Mouse (Mus musculus) lung, postnatal 25 days (tissue): Measurements from ENCODE around the gene Plac8.

Experiments used
- DNase-seq: peaks from one replicate; pipeline ENCODE4 v3.0.0; 2022; ENCODE audit warnings: low spot score

Gene Plac8

GRCm38 (mm10) chr5:100578863-100579411, 6.9 kb upstream of the Plac8 start:
- no peak for DNase-seq

GRCm38 (mm10) chr5:100574771-100575170, 2.7 kb upstream of the Plac8 start:
- DNase-seq, result no peak

GRCm38 (mm10) chr5:100573256-100573655, 1.2 kb upstream of the Plac8 start:
- no peak for DNase-seq

DNA sequence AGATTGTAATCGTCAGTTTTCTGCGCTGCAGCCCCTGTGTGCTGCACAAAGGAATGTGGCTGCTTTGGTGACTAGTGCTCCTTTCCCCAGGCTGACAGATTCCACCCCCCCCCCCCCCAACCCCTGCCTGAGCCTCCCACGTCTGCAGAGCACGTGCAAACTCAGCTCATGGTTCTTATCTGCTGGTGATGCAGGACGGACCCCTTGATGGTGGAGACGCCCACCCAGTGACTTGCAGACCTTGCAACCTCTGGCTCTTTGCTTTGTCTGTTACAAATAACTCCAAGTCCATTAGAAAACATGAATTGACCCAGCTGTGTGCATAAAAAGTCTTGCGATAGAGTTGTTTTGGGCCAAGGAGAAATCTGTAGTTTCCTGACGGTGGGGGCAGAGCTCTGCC, 1.3 kb downstream of the Plac8 start:
- no peak for DNase-seq

- no peak for DNase-seq
Measured at GRCm38 (mm10) chr5:100569997-100570595, 1.9 kb downstream of the Plac8 start.

- no peak for DNase-seq
Measured at GRCm38 (mm10) chr5:100569250-100569934, 2.7 kb downstream of the Plac8 start.

DNA sequence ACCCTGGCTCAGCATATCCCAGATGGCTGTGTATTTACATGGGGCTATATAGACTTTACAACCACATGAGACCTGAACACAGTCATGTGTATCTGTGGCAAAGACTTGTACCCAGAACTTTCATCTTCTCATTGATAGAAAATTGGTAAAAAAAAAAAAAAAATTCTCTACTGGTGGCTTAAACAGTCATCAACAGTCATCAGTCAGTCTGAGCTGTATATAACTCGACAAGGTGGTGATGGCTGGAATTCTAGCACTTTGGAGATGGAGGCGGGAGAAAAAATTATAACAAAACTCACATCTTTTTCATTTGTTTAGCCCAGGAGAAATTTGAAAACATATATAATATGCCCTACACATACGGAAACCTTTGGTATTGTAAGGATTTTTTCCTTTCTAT, 3.2 kb downstream of the Plac8 start:
- DNase-seq, result no peak

DNA sequence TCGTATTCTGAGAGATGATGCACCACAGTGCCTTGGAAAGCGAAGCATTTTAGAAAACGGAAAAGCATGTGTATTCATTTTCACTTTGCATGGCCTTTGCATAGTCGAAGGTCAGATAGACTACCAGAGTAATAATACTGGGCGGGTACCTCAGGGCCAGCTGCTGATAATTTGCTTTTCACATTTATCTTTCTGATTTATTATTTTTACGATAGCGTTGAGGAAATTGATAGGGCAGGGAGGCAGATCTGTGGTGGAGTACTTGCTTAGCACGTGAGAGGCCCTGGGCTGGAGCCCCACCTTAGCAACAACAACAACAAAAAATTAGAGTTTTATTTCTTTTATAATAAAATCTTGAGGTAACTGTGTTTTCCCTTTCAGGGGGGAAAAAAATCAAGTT, 3.9 kb downstream of the Plac8 start:
- DNase-seq, result no peak

GRCm38 (mm10) chr5:100567258-100568032, 4.6 kb downstream of the Plac8 start:
- no peak for DNase-seq

DNA sequence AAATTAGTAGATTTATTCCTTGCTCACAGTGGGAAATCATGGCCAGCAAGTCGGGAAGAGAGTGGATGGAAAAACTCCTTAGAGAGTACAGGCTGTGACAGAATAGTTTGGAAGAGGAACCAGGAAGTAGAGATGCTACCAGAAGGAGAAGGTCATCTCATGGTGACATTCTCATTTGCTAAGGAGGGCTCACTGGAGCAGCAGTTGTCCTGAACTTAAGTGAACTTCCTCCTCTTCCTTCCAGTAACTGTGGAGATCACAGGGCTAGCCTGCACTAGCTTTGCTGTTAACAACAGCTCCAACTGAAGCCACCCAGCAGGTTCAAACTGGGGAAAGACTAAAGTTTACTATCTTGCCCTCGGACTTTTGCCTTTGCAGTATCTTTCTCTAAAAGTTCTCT, 5.2 kb downstream of the Plac8 start:
- DNase-seq, result no peak

DNA sequence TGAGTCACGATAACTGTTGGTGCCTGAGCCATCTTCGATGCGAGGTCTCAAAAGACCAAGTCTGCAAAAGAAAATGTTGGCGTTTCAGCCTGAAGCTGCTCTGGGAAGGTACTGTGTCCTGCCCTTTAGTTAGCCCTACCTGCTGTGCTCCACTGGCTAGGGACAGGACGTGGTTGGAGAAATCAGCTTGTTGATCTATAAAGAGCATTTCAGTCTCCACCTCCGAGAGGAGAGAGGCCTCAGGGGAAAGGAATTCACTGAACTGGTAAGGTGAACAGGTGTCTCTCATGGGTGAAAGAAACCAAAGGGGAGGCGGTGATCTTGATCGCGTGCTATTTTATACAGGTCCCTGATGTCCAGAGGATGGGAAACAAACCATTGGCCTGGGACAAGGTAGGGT, 9.3 kb downstream of the Plac8 start:
- no peak for DNase-seq

GRCm38 (mm10) chr5:100559357-100559756, 12.7 kb downstream of the Plac8 start:
- no peak for DNase-seq

DNA sequence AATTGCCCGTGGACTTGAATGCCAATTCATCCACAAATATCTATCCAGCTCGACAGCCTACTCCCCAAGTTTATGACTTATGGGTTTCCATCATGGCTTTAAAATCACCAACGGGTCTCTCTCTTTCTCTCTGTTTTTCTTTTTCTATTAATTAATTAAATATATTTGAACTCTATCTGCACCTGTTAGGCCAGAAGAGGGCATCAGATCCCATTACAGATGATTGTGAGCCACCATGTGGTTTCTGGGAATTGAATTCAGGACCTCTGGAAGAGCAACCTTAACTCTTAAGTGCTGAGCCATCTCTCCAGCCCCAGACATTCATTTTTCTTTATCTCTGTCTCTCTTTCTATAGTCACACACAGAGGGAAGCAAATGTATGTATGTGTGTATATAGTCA, 13.3 kb downstream of the Plac8 start:
- DNase-seq, result no peak

- no peak for DNase-seq
Measured at GRCm38 (mm10) chr5:100557537-100557936, 14.5 kb downstream of the Plac8 start.

- DNase-seq, result no peak
Measured at GRCm38 (mm10) chr5:100557019-100557418, 15.0 kb downstream of the Plac8 start.

GRCm38 (mm10) chr5:100553426-100553825, 18.6 kb downstream of the Plac8 start:
- DNase-seq, result no peak

DNA sequence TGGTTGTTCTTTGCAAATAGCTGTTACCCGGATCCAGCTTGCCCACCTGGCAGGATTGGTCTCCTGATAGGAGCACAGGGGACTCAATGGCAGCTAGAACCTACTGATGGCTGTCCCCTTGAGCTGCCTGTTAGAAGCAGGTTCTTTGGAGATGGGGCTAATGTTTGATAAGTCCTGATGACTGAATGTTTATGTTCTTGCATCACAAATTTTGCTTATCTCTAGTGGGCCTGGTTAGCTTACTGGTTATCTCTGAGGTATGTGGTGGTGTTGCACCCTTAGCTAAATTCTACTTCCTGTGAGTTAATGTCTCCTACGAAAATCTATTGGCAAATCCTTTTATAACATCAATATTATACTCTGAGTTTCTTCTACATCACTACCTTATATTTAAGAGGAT, 20.1 kb downstream of the Plac8 start:
- no peak for DNase-seq

DNA sequence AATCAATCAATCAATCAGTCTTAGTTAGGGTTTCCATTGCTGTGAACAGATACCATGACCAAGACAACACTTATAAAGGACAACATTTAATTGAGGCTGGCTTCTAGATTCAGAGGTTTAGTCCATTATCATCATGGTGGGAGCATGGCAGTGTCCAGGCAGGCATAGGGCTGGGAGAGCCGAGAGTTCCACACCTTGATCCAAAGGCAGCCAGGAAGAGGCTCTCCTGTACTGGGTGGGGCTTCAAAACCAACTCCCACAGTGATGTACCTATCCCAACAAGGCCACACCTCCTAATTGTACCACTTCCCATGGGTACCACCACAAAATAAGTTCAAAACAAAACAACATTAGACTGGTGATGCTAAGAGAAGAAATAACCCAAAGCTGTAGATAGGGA, 21.9 kb downstream of the Plac8 start:
- DNase-seq, result no peak

GRCm38 (mm10) chr5:100549311-100549710, 22.7 kb downstream of the Plac8 start:
- DNase-seq, result no peak

DNA sequence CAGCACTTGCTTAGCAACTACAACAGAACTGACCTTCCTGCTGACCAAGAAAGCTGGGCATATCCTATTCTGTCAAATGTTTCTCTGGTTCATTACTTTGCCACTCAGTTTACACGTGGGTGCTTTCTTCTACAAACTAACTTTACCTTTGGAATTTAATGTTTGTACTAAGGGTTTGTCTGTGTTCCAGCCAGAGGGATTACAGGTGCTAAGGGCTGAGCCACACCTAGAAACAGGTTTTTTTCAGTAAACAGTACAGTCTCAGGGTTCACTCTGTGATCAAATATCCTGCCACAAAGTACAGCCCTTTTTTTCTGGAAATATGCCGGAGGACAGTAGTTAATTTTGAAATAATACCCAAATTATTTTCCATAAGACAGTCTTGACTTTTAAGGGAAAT, 23.8 kb downstream of the Plac8 start:
- DNase-seq, result no peak

- no peak for DNase-seq
Measured at GRCm38 (mm10) chr5:100546294-100547080, 25.6 kb downstream of the Plac8 start.

GRCm38 (mm10) chr5:100536638-100537037, 35.4 kb downstream of the Plac8 start:
- DNase-seq, result peak; percentile 57
